Mouse (Mus musculus) lung, adult 2 months (tissue): Measurements from ENCODE around the gene Pgp.

ENCODE experiments used
- CTCF ChIP-seq: fragments of 200-500 bp; IDR thresholded peaks from 2 replicates; pipeline ENCODE4 v1.5.1; 2011; ENCODE audit warnings: mild to moderate bottlenecking, low read length, control low read depth; ENCODE audit not compliant: insufficient read depth
- POLR2A ChIP-seq: fragments of 200-500 bp; IDR thresholded peaks from 2 replicates; pipeline ENCODE4 v1.6.1; 2011; ENCODE audit warnings: low read depth, mild to moderate bottlenecking, control low read depth, low read length, borderline replicate concordance; ENCODE audit errors: extremely low read depth

DNA sequence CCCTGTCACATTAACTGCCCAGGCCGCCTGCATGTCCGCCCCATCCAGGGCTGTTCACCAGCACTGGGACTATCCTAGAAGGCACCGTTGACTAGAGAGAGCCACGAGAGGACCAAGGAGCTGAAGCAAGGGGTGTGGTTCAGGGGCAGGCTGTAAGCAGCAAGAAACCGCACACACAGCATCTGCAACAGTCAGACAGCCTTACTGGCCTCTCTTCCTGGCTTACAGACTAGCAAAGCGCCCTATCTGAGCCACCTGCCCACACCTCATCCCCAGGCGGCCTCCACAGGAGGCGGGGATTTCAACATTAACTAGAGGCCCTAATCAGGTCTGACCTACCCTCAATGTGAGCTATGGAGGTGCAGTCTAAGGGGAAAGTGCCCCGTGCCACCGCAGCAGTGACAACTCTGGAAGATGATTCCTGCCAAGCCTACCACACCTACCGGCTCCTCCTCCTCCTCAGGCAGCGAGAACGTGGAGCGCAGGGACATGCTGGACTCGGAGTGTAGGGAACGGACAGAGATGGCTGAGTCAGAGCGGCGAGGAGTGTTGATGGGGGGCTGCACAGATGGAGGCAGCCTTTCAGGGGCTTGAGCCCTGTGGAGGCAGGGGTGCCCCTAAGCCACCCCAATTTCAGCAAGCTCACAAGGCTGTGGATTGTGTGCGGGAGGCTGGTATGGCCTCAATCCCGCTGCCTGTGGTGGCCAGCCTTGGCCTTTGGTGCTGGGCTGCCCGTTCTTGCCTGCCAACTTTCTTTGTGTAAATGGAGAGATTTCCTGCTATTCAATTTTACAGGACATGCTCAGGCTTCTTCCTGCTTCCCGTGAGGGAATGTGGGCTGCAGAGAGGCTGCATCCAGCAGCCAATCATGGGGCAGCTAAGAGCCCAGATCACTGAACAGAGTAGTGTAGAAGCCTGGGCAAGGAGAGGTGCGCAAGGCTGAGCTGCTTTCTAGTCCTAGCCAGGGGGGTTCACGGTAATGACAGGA is 44.4 kb downstream of the Pgp start:
- TF ChIP-seq POLR2A, result peak; percentile 67; the same call in 1 of the 2 replicates
- TF ChIP-seq CTCF, result no peak
